ENCODE assay signal across 11 mouse cellular contexts in the genomic region with DNA sequence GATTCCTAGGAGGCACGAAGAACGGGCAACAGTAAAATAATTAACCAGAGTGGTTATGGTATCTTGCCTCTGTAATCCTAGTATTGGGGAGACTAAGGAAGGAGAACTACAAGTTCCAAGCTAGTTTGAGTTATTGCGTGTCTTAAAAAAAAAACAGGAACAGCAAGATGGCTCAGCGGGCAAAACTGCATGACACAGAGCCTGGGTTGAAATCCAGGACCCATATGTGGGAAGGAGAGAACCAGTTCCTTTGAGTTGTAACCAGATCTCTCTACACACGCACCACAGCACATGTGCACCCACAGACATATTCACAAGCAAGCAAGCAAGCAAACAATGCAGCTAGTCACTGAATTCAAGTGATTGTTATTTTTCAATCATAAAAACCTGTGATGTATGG.
DNase-seq lines count a peak whose midpoint lies in the region; ATAC-seq and TF ChIP-seq lines count a peak whose summit lies in the region.
"Had no signal": no experiment of that assay in that cellular context is flagged by ENCODE, and none has a peak within 500 bp of the region (broad histone marks: within the 10 kb centered on the region; RNA-seq: fewer than 3 reads in every experiment).

No protein-coding gene starts in this region.

- no peak for DNase-seq in heart, postnatal 14 days
- peak; percentile 23 for DNase-seq in MEL (ENCODE audit: low read depth, low spot score)
- DNase-seq in hindbrain, postnatal 0 days (ENCODE audit: low spot score), result no peak
- no peak for DNase-seq in frontal cortex, postnatal 10 days (ENCODE audit: low spot score in 2 of 2)
- DNase-seq in layer of hippocampus, postnatal 14 days (ENCODE audit: low spot score in 2 of 2), result no peak
- DNase-seq: kidney, postnatal 36 days; lung, embryonic 14.5 days had no signal

- H3K27me3 ChIP-seq in heart, embryonic 13.5 days (replicated peaks), result no peaks in the 10 kb centered on the region
- H3K27me3 ChIP-seq in MEL (ENCODE audit: control insufficient read depth in 1 of 2, insufficient read depth in 2 of 2, low read length in 2 of 2), result no peaks in the 10 kb centered on the region
- H3K27me3 ChIP-seq in forebrain, embryonic 13.5 days, result no peaks in the 10 kb centered on the region
- no peaks in the 10 kb centered on the region for H3K27me3 ChIP-seq in hindbrain, postnatal 0 days (ENCODE audit: insufficient read depth, low read length)
- H3K27me3 ChIP-seq: CH12.LX had no signal

- intact Hi-C loops in heart, postnatal 14 days (cut with DNase I), result no loop called here

- no peak for TF ChIP-seq RAD21 in MEL (IDR thresholded peaks at IDR 0.05; ENCODE audit: low read depth, low read length)

- peaks cover 36% of the 10 kb centered on the region for H3K4me1 ChIP-seq in heart, embryonic 13.5 days
- H3K4me1 ChIP-seq in MEL (ENCODE audit: control insufficient read depth in 1 of 2, insufficient read depth in 2 of 2, low read length in 2 of 2), result peaks cover 2 to 9% of the 10 kb centered on the region in 2 experiments; a peak in 3 of 4 replicates
- H3K4me1 ChIP-seq in forebrain, embryonic 13.5 days, result peaks cover 50% of the 10 kb centered on the region
- H3K4me1 ChIP-seq in hindbrain, postnatal 0 days (ENCODE audit: insufficient read depth, low read length), result peaks cover 16% of the 10 kb centered on the region

- H3K9me3 ChIP-seq in heart, embryonic 13.5 days, result no peaks in the 10 kb centered on the region
- H3K9me3 ChIP-seq in MEL (replicated peaks; ENCODE audit: insufficient read depth, low read length), result no peaks in the 10 kb centered on the region
- no peaks in the 10 kb centered on the region for H3K9me3 ChIP-seq in forebrain, embryonic 13.5 days (replicated peaks)
- no peaks in the 10 kb centered on the region for H3K9me3 ChIP-seq in hindbrain, postnatal 0 days (ENCODE audit: low read length)

- 80% methylated on average over 5 of the region's 5 CpGs for WGBS in heart, embryonic 13.5 days
- WGBS in forebrain, embryonic 13.5 days, result 66% methylated on average over 5 of the region's 5 CpGs
- 58% methylated on average over 5 of the region's 5 CpGs for WGBS in hindbrain, postnatal 0 days

- TF ChIP-seq EP300 in MEL (IDR thresholded peaks at IDR 0.05; ENCODE audit: low read depth in 1 of 2, low read length in 2 of 2), result no peak

- no peaks in the 10 kb centered on the region for H3K36me3 ChIP-seq in heart, embryonic 13.5 days
- peaks cover 0 to 3% of the 10 kb centered on the region in 2 experiments; a peak in 2 of 4 replicates for H3K36me3 ChIP-seq in MEL (ENCODE audit: control insufficient read depth in 1 of 2, insufficient read depth in 2 of 2, low read length in 2 of 2)
- H3K36me3 ChIP-seq in forebrain, embryonic 13.5 days (ENCODE audit: poor library complexity, severe bottlenecking), result no peaks in the 10 kb centered on the region
- H3K36me3 ChIP-seq in hindbrain, postnatal 0 days (ENCODE audit: insufficient read depth, low read length), result no peaks in the 10 kb centered on the region

- TF ChIP-seq POLR2A in MEL (IDR thresholded peaks at IDR 0.05; ENCODE audit: control insufficient read depth in 1 of 2, insufficient read depth in 1 of 2, low read depth in 1 of 2, low read length in 2 of 2, poor library complexity in 1 of 2), result no peak

- no peak for TF ChIP-seq CTCF in MEL (IDR thresholded peaks at IDR 0.05 in 2 of 3, conservative IDR thresholded peaks at IDR 0.05 in 1 of 3; ENCODE audit: control insufficient read depth in 1 of 3, insufficient read depth in 1 of 3, low read depth in 2 of 3, low read length in 3 of 3, poor library complexity in 1 of 3, severe bottlenecking in 1 of 3)
- no peak for TF ChIP-seq CTCF in hindbrain, postnatal 0 days (IDR thresholded peaks at IDR 0.05; ENCODE audit: low read depth)

- no peak for ATAC-seq in heart, embryonic 13.5 days (ENCODE audit: extremely low read depth, insufficient number of reproducible peaks, low FRiP score, low TSS enrichment)
- ATAC-seq in forebrain, embryonic 13.5 days, result no peak
- no peak for ATAC-seq in hindbrain, postnatal 0 days
- ATAC-seq in erythroblast, adult 5-6 weeks (replicated peaks; ENCODE audit: low FRiP score, poor library complexity, severe bottlenecking), result no peak

- H3K27ac ChIP-seq in heart, embryonic 13.5 days (replicated peaks), result peak overlapping the region; percentile 90
- no peak overlapping the region for H3K27ac ChIP-seq in MEL (ENCODE audit: control insufficient read depth, low read depth, low read length)
- H3K27ac ChIP-seq in forebrain, embryonic 13.5 days, result peak overlapping the region; percentile 94
- peak overlapping the region; percentile 85 for H3K27ac ChIP-seq in hindbrain, postnatal 0 days

- H3K4me2 ChIP-seq in heart, embryonic 13.5 days, result no peak overlapping the region
- peak overlapping the region; percentile 39; the same call in 1 of the 2 replicates for H3K4me2 ChIP-seq in forebrain, embryonic 13.5 days
- no peak overlapping the region for H3K4me2 ChIP-seq in hindbrain, postnatal 0 days (ENCODE audit: low read depth, low read length)
- H3K4me2 ChIP-seq: lung, embryonic 14.5 days had no signal

- H3K9ac ChIP-seq in heart, embryonic 13.5 days, result 0 out of 2 replicates have a peak overlapping the region, but pooled peaks have one; percentile 17
- no peak overlapping the region for H3K9ac ChIP-seq in MEL (ENCODE audit: control insufficient read depth, low read depth, low read length, poor library complexity, severe bottlenecking)
- peak overlapping the region; percentile 41; the same call in 1 of the 2 replicates for H3K9ac ChIP-seq in forebrain, embryonic 13.5 days
- H3K9ac ChIP-seq in hindbrain, postnatal 0 days (replicated peaks; ENCODE audit: low read length), result no peak overlapping the region
- H3K9ac ChIP-seq: lung, embryonic 14.5 days had no signal

- H3K4me3 ChIP-seq in heart, embryonic 13.5 days, result no peak overlapping the region
- H3K4me3 ChIP-seq in MEL (ENCODE audit: control insufficient read depth in 1 of 2, insufficient read depth in 1 of 2, low read depth in 2 of 2, low read length in 2 of 2), result no peak overlapping the region
- no peak overlapping the region for H3K4me3 ChIP-seq in forebrain, embryonic 13.5 days
- no peak overlapping the region for H3K4me3 ChIP-seq in hindbrain, postnatal 0 days (ENCODE audit: low read length)

- peaks cover 3% of the 10 kb centered on the region; the same call in 1 of the 2 replicates for H3K79me2 ChIP-seq in MEL (ENCODE audit: control insufficient read depth, insufficient read depth, low read length, poor library complexity)

TF ChIP-seq in MEL, 35 proteins besides CTCF, POLR2A, EP300 and RAD21:
- no peak for TF ChIP-seq MYC (IDR thresholded peaks at IDR 0.05; ENCODE audit: low read depth, low read length)
- no peak for TF ChIP-seq RCOR1 (IDR thresholded peaks at IDR 0.05; ENCODE audit: low read depth, low read length)
- TF ChIP-seq GABPA (IDR thresholded peaks at IDR 0.05; ENCODE audit: low read depth, low read length), result no peak
- TF ChIP-seq BHLHE40 (IDR thresholded peaks at IDR 0.05; ENCODE audit: borderline replicate concordance, low read depth, low read length), result no peak
- TF ChIP-seq GATA1 (IDR thresholded peaks at IDR 0.05; ENCODE audit: low read depth, low read length), result no peak
- no peak for TF ChIP-seq NRF1 (IDR thresholded peaks at IDR 0.05; ENCODE audit: insufficient read depth, low read depth, low read length, poor library complexity, severe bottlenecking)
- TF ChIP-seq UBTF (IDR thresholded peaks at IDR 0.05; ENCODE audit: borderline replicate concordance, insufficient read depth, low read depth, low read length), result no peak
- TF ChIP-seq USF2 (IDR thresholded peaks at IDR 0.05; ENCODE audit: borderline replicate concordance in 1 of 2, insufficient read depth in 1 of 2, low read depth in 1 of 2, low read length in 2 of 2), result no peak
- no peak for TF ChIP-seq TCF12 (IDR thresholded peaks at IDR 0.05; ENCODE audit: low read depth, low read length)
- TF ChIP-seq E2F4 (IDR thresholded peaks at IDR 0.05; ENCODE audit: borderline replicate concordance, low read depth, low read length), result no peak
TF ChIP-seq in MEL: peak in this region for 0.

Comparison
In these comparisons a context has a peak if more than half of its experiments do, and no peak if none do; other contexts are left out.
1. H3K9ac ChIP-seq: peak in heart, embryonic 13.5 days (single experiment) and forebrain, embryonic 13.5 days (single experiment); none in MEL (single experiment) and hindbrain, postnatal 0 days (single experiment).